Mouse (Mus musculus) embryonic fibroblast, embryonic 13.5 days (primary cell): ENCODE measurements around the gene Slamf9.

Experiments
- CTCF ChIP-seq: IDR thresholded peaks from 2 replicates; pipeline ENCODE4 v1.5.1; 2011; ENCODE audit warnings: mild to moderate bottlenecking, control low read depth, low read length, moderate library complexity, borderline replicate concordance; ENCODE audit not compliant: insufficient read depth
- POLR2A ChIP-seq: IDR thresholded peaks from 2 replicates; pipeline ENCODE4 v1.6.1; 2011; ENCODE audit warnings: low read depth, mild to moderate bottlenecking, control low read depth, low read length, moderate library complexity

DNA sequence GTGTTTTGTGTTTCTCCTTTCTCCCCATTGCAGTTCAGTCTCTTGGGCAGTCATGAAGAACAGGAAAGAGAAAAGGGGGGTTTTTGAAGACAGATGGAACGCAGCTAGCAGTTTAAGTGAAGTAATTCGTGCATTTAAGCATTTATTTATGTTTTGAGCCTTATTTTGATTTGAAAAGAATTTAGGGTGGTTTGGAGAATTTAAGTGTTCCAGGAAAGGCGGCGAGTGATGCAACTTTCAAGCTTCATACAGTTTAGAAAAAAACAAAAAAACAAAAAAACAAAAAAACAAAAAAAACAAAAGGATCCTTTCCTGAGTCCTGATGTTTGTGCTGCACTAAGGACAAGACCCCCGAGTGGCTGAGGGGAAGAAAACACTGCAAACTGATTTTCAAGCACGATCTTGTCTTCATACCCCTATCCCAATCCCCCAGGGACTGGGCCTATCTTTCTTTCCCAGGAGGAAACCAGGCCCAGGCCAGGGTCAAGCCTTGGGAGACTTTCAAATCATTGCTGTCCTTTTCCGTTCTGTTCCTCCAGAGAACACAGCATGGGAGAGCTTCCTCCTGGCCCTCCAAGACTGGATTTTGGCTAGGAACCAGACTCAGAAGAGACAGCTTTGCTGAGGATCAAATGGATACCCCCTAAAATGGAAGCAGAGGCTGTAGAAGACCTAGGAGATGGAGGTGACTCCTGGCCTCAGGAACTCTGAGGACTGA is 39.6 kb downstream of the Slamf9 start:
- TF ChIP-seq POLR2A (no peak), CTCF (no peak)
